12 mouse cellular contexts compared by ENCODE assay signal in the genomic region with DNA sequence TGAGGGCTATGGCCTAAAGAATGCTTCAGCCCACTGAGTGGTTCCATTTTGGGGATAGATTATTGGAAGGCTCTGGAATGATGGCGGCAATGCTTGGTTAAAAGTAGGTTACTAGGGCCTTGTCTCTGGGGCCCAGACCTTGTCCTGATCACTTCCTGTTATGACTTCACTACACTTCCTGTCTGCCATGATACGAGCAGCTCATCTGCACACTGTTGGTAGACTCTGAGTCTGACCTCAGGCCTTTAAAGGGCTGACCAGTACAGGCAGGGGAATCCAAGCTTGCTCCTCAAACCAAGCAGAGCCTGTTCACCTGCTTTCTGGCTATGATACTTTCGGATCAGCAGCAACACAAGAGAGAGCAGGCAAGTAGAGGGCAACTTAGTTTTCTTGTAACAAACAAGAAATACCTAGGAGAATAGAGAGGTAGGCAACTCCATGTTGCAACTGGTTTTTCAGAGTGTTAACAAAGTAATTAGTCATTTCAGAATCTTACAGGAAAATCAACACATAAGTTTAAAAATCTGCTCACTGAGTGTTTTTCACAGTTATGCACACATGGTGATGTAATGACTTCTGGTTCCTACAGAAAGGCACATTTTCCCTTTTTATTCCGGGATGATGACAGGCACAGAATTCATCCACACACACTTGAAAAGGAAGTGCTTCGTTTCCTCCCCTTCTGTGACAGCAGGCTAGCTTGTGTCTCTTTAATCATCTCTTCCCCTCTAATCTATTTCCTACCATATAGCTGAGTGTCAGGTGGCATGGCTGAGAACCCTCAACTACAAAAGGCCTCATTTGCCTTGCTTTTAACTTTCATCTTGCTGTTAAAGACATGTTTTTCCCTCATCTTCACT. TPM values are rescaled to one million over a fixed set of nuclear protein-coding genes. Genes with fewer than 3 reads are reported as not detected.
DNase-seq lines count a peak whose midpoint lies in the region; ATAC-seq and TF ChIP-seq lines count a peak whose summit lies in the region.
"Had no signal": no experiment of that assay in that cellular context is flagged by ENCODE, and none has a peak within 500 bp of the region (broad histone marks: within the 10 kb centered on the region; RNA-seq: fewer than 3 reads in every experiment).

No protein-coding gene starts in this region.

- no peak overlapping the region for H3K4me3 ChIP-seq in forebrain, embryonic 16.5 days (replicated peaks; ENCODE audit: low read length)
- H3K4me3 ChIP-seq in forebrain, embryonic 12.5 days (replicated peaks): no peak overlapping the region
- H3K4me3 ChIP-seq: hindbrain, embryonic 12.5 days; midbrain, embryonic 10.5 days had no signal

- H3K9ac ChIP-seq in forebrain, embryonic 16.5 days (replicated peaks; ENCODE audit: low read depth, low read length): no peak overlapping the region
- no peak overlapping the region for H3K9ac ChIP-seq in forebrain, embryonic 12.5 days
- H3K9ac ChIP-seq: hindbrain, embryonic 12.5 days had no signal

- H3K27ac ChIP-seq in forebrain, embryonic 16.5 days (ENCODE audit: low read length): peak overlapping the region; percentile 28; the same call in 1 of the 2 replicates
- no peak overlapping the region for H3K27ac ChIP-seq in forebrain, embryonic 12.5 days
- H3K27ac ChIP-seq: hindbrain, embryonic 12.5 days; midbrain, embryonic 10.5 days had no signal

- H3K36me3 ChIP-seq in forebrain, embryonic 16.5 days (ENCODE audit: control insufficient read depth, insufficient read depth): no peaks in the 10 kb centered on the region
- H3K36me3 ChIP-seq in forebrain, embryonic 12.5 days (replicated peaks): peaks cover 4% of the 10 kb centered on the region; the same call in 1 of the 2 replicates

- DNase-seq in 416B (ENCODE audit: low read depth): peak; percentile 65
- DNase-seq in brain, embryonic 14.5 days (ENCODE audit: low read depth): peak; percentile 18
- DNase-seq in cerebellum, adult 11-12 months: no peak
- no peak for DNase-seq in embryo, embryonic 9.5 days (ENCODE audit: extremely low spot score)
- DNase-seq in cerebellum, postnatal 4 days (ENCODE audit: low spot score in 2 of 2): no peak
- DNase-seq: adrenal gland, adult 8-10 months; gastrocnemius, postnatal 25 days had no signal

- H3K27me3 ChIP-seq in forebrain, embryonic 16.5 days (replicated peaks; ENCODE audit: control insufficient read depth, insufficient read depth, low read length): no peaks in the 10 kb centered on the region
- H3K27me3 ChIP-seq in forebrain, embryonic 12.5 days: no peaks in the 10 kb centered on the region
- H3K27me3 ChIP-seq: hindbrain, embryonic 12.5 days had no signal

- H3K4me2 ChIP-seq in forebrain, embryonic 16.5 days (ENCODE audit: low read length): no peak overlapping the region
- no peak overlapping the region for H3K4me2 ChIP-seq in forebrain, embryonic 12.5 days
- H3K4me2 ChIP-seq: hindbrain, embryonic 12.5 days had no signal

- ATAC-seq in forebrain, embryonic 16.5 days: peak; percentile 54; the same call in 1 of the 2 replicates
- ATAC-seq in forebrain, embryonic 12.5 days (ENCODE audit: low FRiP score): no peak
- ATAC-seq in megakaryocyte progenitor cell, adult 5-6 weeks (replicated peaks; ENCODE audit: poor library complexity): peak; percentile 74

- H3K4me1 ChIP-seq in forebrain, embryonic 16.5 days (replicated peaks; ENCODE audit: control insufficient read depth, insufficient read depth, low read length): peaks cover 3% of the 10 kb centered on the region; the same call in 1 of the 2 replicates
- H3K4me1 ChIP-seq in forebrain, embryonic 12.5 days: no peaks in the 10 kb centered on the region
- H3K4me1 ChIP-seq: hindbrain, embryonic 12.5 days; midbrain, embryonic 10.5 days had no signal

- WGBS in forebrain, embryonic 16.5 days: 71% methylated on average over 5 of the region's 5 CpGs
- 80% methylated on average over 5 of the region's 5 CpGs for WGBS in forebrain, embryonic 12.5 days

- TF ChIP-seq POLR2A in brain, embryonic 14.5 days (IDR thresholded peaks at IDR 0.05; ENCODE audit: borderline replicate concordance, extremely low read depth, insufficient read depth, insufficient read length, poor library complexity, severe bottlenecking): no peak

- H3K9me3 ChIP-seq in forebrain, embryonic 16.5 days (ENCODE audit: control insufficient read depth, low read length): no peaks in the 10 kb centered on the region
- no peaks in the 10 kb centered on the region for H3K9me3 ChIP-seq in forebrain, embryonic 12.5 days
- H3K9me3 ChIP-seq: hindbrain, embryonic 12.5 days had no signal

- no peak for TF ChIP-seq CTCF in brain, embryonic 14.5 days (IDR thresholded peaks at IDR 0.05; ENCODE audit: borderline replicate concordance, extremely low read depth, insufficient read depth, insufficient read length)

RNA-seq across cellular contexts. Expression of gene St8sia1, which starts 55.1 kb away (rescaled TPM):
- 6.4 and 6.7 TPM in 2 replicates for polyA plus RNA-seq in forebrain, embryonic 16.5 days (2015; fragmentation: Nextera tagmentation; extraction: Ambion mirVana)
- polyA plus RNA-seq in forebrain, embryonic 12.5 days (2016; fragmentation: Nextera tagmentation; extraction: Ambion mirVana): 6.3 and 6.4 TPM in 2 replicates
- 11.5 and 20.6 TPM in 2 replicates for polyA plus RNA-seq in brain, embryonic 14.5 days (2012; rRNA removed)
- total RNA-seq in megakaryocyte progenitor cell, adult 5-6 weeks (2015): 0.07 TPM in 1 of 2 replicates, not detected in the other
- total RNA-seq in megakaryocyte progenitor cell, adult 5-6 weeks (2017): 0.14 TPM in 1 of 2 replicates, not detected in the other

Comparison
In these comparisons a context has a peak if more than half of its experiments do, and no peak if none do; other contexts are left out.
1. DNase-seq: peak in 416B (single experiment) and brain, embryonic 14.5 days (single experiment); none in cerebellum, adult 11-12 months (single experiment), embryo, embryonic 9.5 days (single experiment) and cerebellum, postnatal 4 days (0 of 2).